12 mouse cellular contexts compared by ENCODE assay signal in genomic region chr8:46850258-46850897, GRCm38 (mm10).
DNase-seq lines count a peak whose midpoint lies in the region; ATAC-seq and TF ChIP-seq lines count a peak whose summit lies in the region.
"Had no signal": no experiment of that assay in that cellular context is flagged by ENCODE, and none has a peak within 500 bp of the region (broad histone marks: within the 10 kb centered on the region; RNA-seq: fewer than 3 reads in every experiment).

No protein-coding gene starts in this region.

- H3ac ChIP-seq in myocyte (ENCODE audit: control insufficient read depth, insufficient read length): no peak overlapping the region

- peak overlapping the region; percentile 39 for H3K27ac ChIP-seq in heart, adult 2 months
- no peak overlapping the region for H3K27ac ChIP-seq in heart, embryonic 10.5 days
- 0 out of 2 replicates have a peak overlapping the region, but pooled peaks have one; percentile 20 for H3K27ac ChIP-seq in lung, postnatal 0 days (ENCODE audit: low read length)
- H3K27ac ChIP-seq in neural tube, embryonic 15.5 days (replicated peaks): no peak overlapping the region
- H3K27ac ChIP-seq: forebrain, embryonic 10.5 days; lung, embryonic 15.5 days had no signal

- ATAC-seq in lung, postnatal 0 days: no peak
- peak; percentile 37 for ATAC-seq in granulocyte monocyte progenitor cell, adult 5-6 weeks (replicated peaks; ENCODE audit: poor library complexity, severe bottlenecking)
- no peak for ATAC-seq in neural tube, embryonic 15.5 days (ENCODE audit: low FRiP score)

- no peak for TF ChIP-seq POLR2A in heart, adult 2 months (IDR thresholded peaks at IDR 0.05; ENCODE audit: insufficient read depth, low read depth, low read length)
- no peak for TF ChIP-seq POLR2A in myocyte (IDR thresholded peaks at IDR 0.05; ENCODE audit: insufficient read length, low read depth)

- no peaks in the 10 kb centered on the region for H3K27me3 ChIP-seq in heart, adult 2 months (ENCODE audit: control insufficient read depth, insufficient read depth, low read length)
- no peaks in the 10 kb centered on the region for H3K27me3 ChIP-seq in heart, embryonic 10.5 days (ENCODE audit: insufficient read depth, poor library complexity, severe bottlenecking)
- no peaks in the 10 kb centered on the region for H3K27me3 ChIP-seq in lung, postnatal 0 days (replicated peaks; ENCODE audit: insufficient read depth, low read length)
- H3K27me3 ChIP-seq in myocyte (ENCODE audit: control insufficient read depth, insufficient read depth, insufficient read length): no peaks in the 10 kb centered on the region
- H3K27me3 ChIP-seq in neural tube, embryonic 15.5 days (replicated peaks): no peaks in the 10 kb centered on the region
- H3K27me3 ChIP-seq: lung, embryonic 15.5 days; stomach, embryonic 15.5 days had no signal

- no peak overlapping the region for H3K4me3 ChIP-seq in heart, adult 2 months
- no peak overlapping the region for H3K4me3 ChIP-seq in heart, embryonic 10.5 days
- no peak overlapping the region for H3K4me3 ChIP-seq in lung, postnatal 0 days (ENCODE audit: low read depth, low read length)
- H3K4me3 ChIP-seq in myocyte: no peak overlapping the region
- no peak overlapping the region for H3K4me3 ChIP-seq in neural tube, embryonic 15.5 days (replicated peaks)
- H3K4me3 ChIP-seq: forebrain, embryonic 10.5 days; lung, embryonic 15.5 days; stomach, embryonic 15.5 days had no signal

- TF ChIP-seq CTCF in heart, adult 2 months (IDR thresholded peaks at IDR 0.05): no peak
- no peak for TF ChIP-seq CTCF in lung, postnatal 0 days (IDR thresholded peaks at IDR 0.05)

- H3K36me3 ChIP-seq in heart, adult 2 months (ENCODE audit: control insufficient read depth, insufficient read depth, low read length): peaks cover 26% of the 10 kb centered on the region
- H3K36me3 ChIP-seq in heart, embryonic 10.5 days: peaks cover 13% of the 10 kb centered on the region
- H3K36me3 ChIP-seq in lung, postnatal 0 days (ENCODE audit: insufficient read depth, low read length): 0 out of 2 replicates have a peak, but pooled peaks cover 7% of the 10 kb centered on the region
- H3K36me3 ChIP-seq in myocyte (ENCODE audit: control insufficient read depth, insufficient read depth): peaks cover 19% of the 10 kb centered on the region
- H3K36me3 ChIP-seq in neural tube, embryonic 15.5 days: peaks cover 8% of the 10 kb centered on the region; the same call in 1 of the 2 replicates

- peak; percentile 52 to 65 for DNase-seq in heart, adult 2 months
- no peak for DNase-seq in heart, embryonic 10.5 days (ENCODE audit: low spot score)
- no peak for DNase-seq in lung, postnatal 0 days (ENCODE audit: low spot score)
- no peak for DNase-seq in lung, postnatal 10 days
- DNase-seq in embryo, embryonic 10 days (ENCODE audit: low spot score): no peak
- DNase-seq: kidney, adult 11 months had no signal

- H3K79me2 ChIP-seq in heart, adult 2 months (replicated peaks; ENCODE audit: control insufficient read depth, insufficient read depth, low read length): no peaks in the 10 kb centered on the region
- H3K79me2 ChIP-seq in myocyte (ENCODE audit: control insufficient read depth, insufficient read depth): no peaks in the 10 kb centered on the region

- 15% methylated on average over 6 of the region's 6 CpGs for WGBS in heart, adult 2 months
- 71% methylated on average over 6 of the region's 6 CpGs for WGBS in heart, embryonic 10.5 days
- 65% methylated on average over 6 of the region's 6 CpGs for WGBS in lung, postnatal 0 days
- 94% methylated on average over 6 of the region's 6 CpGs for WGBS in neural tube, embryonic 15.5 days

- peaks cover 25% of the 10 kb centered on the region for H3K4me1 ChIP-seq in heart, adult 2 months (ENCODE audit: control insufficient read depth, insufficient read depth, low read length)
- H3K4me1 ChIP-seq in heart, embryonic 10.5 days: peaks cover 17% of the 10 kb centered on the region
- peaks cover 6% of the 10 kb centered on the region for H3K4me1 ChIP-seq in lung, postnatal 0 days (ENCODE audit: insufficient read depth, low read depth, low read length)
- peaks cover 5% of the 10 kb centered on the region; the same call in 1 of the 2 replicates for H3K4me1 ChIP-seq in neural tube, embryonic 15.5 days
- H3K4me1 ChIP-seq: forebrain, embryonic 10.5 days; stomach, embryonic 15.5 days had no signal

- H3K9ac ChIP-seq in heart, adult 2 months (ENCODE audit: low read depth, low read length): no peak overlapping the region
- no peak overlapping the region for H3K9ac ChIP-seq in lung, postnatal 0 days (replicated peaks; ENCODE audit: low read depth)
- no peak overlapping the region for H3K9ac ChIP-seq in neural tube, embryonic 15.5 days (replicated peaks)
- H3K9ac ChIP-seq: lung, embryonic 15.5 days; stomach, embryonic 15.5 days had no signal

- intact Hi-C loops in heart, adult 2 months (cut with DNase I): loop anchor here (5.0 kb wide), 1 partner anchor 37 kb away; no protein-coding TSS in a partner anchor

- H3K4me2 ChIP-seq in lung, postnatal 0 days (replicated peaks; ENCODE audit: low read depth, low read length): no peak overlapping the region
- H3K4me2 ChIP-seq in myocyte (ENCODE audit: low read depth): peak overlapping the region; percentile 14
- no peak overlapping the region for H3K4me2 ChIP-seq in neural tube, embryonic 15.5 days
- H3K4me2 ChIP-seq: lung, embryonic 15.5 days; stomach, embryonic 15.5 days had no signal

- TF ChIP-seq EP300 in heart, adult 2 months (IDR thresholded peaks at IDR 0.05; ENCODE audit: insufficient read depth, low read depth, low read length): peak; percentile 43; the same call in 1 of the 2 replicates
- no peak for TF ChIP-seq EP300 in lung, postnatal 0 days (IDR thresholded peaks at IDR 0.05)

- no peaks in the 10 kb centered on the region for H3K9me3 ChIP-seq in heart, embryonic 10.5 days
- H3K9me3 ChIP-seq in lung, postnatal 0 days (ENCODE audit: low read length): no peaks in the 10 kb centered on the region
- H3K9me3 ChIP-seq in neural tube, embryonic 15.5 days (replicated peaks): no peaks in the 10 kb centered on the region
- H3K9me3 ChIP-seq: forebrain, embryonic 10.5 days; lung, embryonic 15.5 days; stomach, embryonic 15.5 days had no signal

TF ChIP-seq in myocyte, 11 proteins besides CTCF, POLR2A, EP300 and RAD21:
- no peak for TF ChIP-seq SRF (IDR thresholded peaks at IDR 0.05; ENCODE audit: control insufficient read depth, insufficient read length, low read depth)
- no peak for TF ChIP-seq USF1 (IDR thresholded peaks at IDR 0.05; ENCODE audit: low read depth)
- no peak for TF ChIP-seq REST (IDR thresholded peaks at IDR 0.05; ENCODE audit: insufficient read depth, insufficient read length)
- peak in 2 of 3 experiments; percentile 27 to 56 for TF ChIP-seq MYOG (IDR thresholded peaks at IDR 0.05; ENCODE audit: control insufficient read depth in 1 of 3, insufficient read depth in 1 of 3, insufficient read length in 2 of 3, low read depth in 2 of 3)
- peak; percentile 49 to 82 (median 76) for TF ChIP-seq MYOD1 (IDR thresholded peaks at IDR 0.05; ENCODE audit: control insufficient read depth in 1 of 3, insufficient read length in 2 of 3, low read depth in 2 of 3)
- TF ChIP-seq E2F4 (IDR thresholded peaks at IDR 0.05; ENCODE audit: insufficient read depth): no peak
- TF ChIP-seq TCF12 (IDR thresholded peaks at IDR 0.05; ENCODE audit: insufficient read depth, poor library complexity, severe bottlenecking): peak; percentile 7

Comparison
In these comparisons a context has a peak if more than half of its experiments do, and no peak if none do; other contexts are left out.
1. DNase-seq: peak in heart, adult 2 months (2 of 2); none in heart, embryonic 10.5 days (single experiment), lung, postnatal 0 days (single experiment), lung, postnatal 10 days (single experiment) and embryo, embryonic 10 days (single experiment).
2. H3K27ac ChIP-seq: peak in heart, adult 2 months (single experiment) and lung, postnatal 0 days (single experiment); none in heart, embryonic 10.5 days (single experiment) and neural tube, embryonic 15.5 days (single experiment).